Mouse (Mus musculus) ES-Bruce4 (cell line): ENCODE data around the gene Zfp978. TPM values are rescaled to one million over a fixed set of nuclear protein-coding genes. Genes with fewer than 3 reads are reported as not detected.
"Not testable (repeated sequence)": the region's sequence is repeated elsewhere in the genome, so short reads cannot be mapped to it uniquely, and the experiment has no call there.

ENCODE experiments used
- H3K27ac ChIP-seq: 2 replicates; pipeline ENCODE4 v1.5.1; 2012; ENCODE audit warnings: low read length, inconsistent platforms; ENCODE audit not compliant: insufficient read depth
- H3K27me3 ChIP-seq: 2 replicates; pipeline ENCODE4 v1.6.1; 2012; ENCODE audit warnings: mild to moderate bottlenecking, low read length, inconsistent platforms; ENCODE audit not compliant: control insufficient read depth, poor library complexity, insufficient read depth, severe bottlenecking
- H3K36me3 ChIP-seq: 2 replicates; pipeline ENCODE4 v1.6.1; 2012; ENCODE audit warnings: inconsistent platforms, mild to moderate bottlenecking, low read length, moderate library complexity; ENCODE audit not compliant: control insufficient read depth, poor library complexity, insufficient read depth, severe bottlenecking
- H3K4me1 ChIP-seq: one replicate; pipeline ENCODE4 v1.8.1; 2011; ENCODE audit warnings: low read length; ENCODE audit not compliant: control insufficient read depth, insufficient read depth
- H3K4me3 ChIP-seq: 2 replicates; pipeline ENCODE4 v1.5.1; 2011; ENCODE audit warnings: low read depth, mild to moderate bottlenecking, low read length
- H3K9ac ChIP-seq: 2 replicates; pipeline ENCODE4 v1.6.1; 2012; ENCODE audit warnings: low read depth, mild to moderate bottlenecking, inconsistent platforms; ENCODE audit not compliant: poor library complexity, severe bottlenecking
- H3K9me3 ChIP-seq: replicated peaks from 2 replicates; pipeline ENCODE4 v1.6.1; 2012; ENCODE audit warnings: mild to moderate bottlenecking, low read length, inconsistent platforms; ENCODE audit not compliant: control insufficient read depth, poor library complexity, insufficient read depth, severe bottlenecking
- CTCF ChIP-seq: IDR thresholded peaks from one replicate; pipeline ENCODE4 v1.8.1; 2011; ENCODE audit warnings: low read depth, low read length
- EP300 ChIP-seq: IDR thresholded peaks from 2 replicates; pipeline ENCODE4 v1.6.1; 2011; ENCODE audit warnings: low read depth, low read length; ENCODE audit not compliant: insufficient read depth
- POLR2A ChIP-seq: IDR thresholded peaks from one replicate; pipeline ENCODE4 v1.8.1; 2011; ENCODE audit warnings: low read length; ENCODE audit not compliant: insufficient read depth
- polyA plus RNA-seq: library from polyadenylated mRNA; stranded (reverse); fragments of >200 nt; gene quantifications from 2 replicates; pipeline ENCODE4 v1.2.4, GENCODE M21; 2011; ENCODE audit warnings: low read depth; ENCODE audit not compliant: missing spikeins, insufficient read depth, insufficient read length

Gene Zfp978
- polyA plus RNA-seq, 1 experiment, result 46.3 TPM

GRCm38 (mm10) chr4:147419756-147420590 is 58.9 kb downstream of the Zfp978 start:
- H3K4me1 ChIP-seq, H3K9ac ChIP-seq, H3K27ac ChIP-seq, H3K27me3 ChIP-seq, H3K4me3 ChIP-seq: not testable (repeated sequence)
- peaks cover 11% of the 10 kb centered on the region for H3K36me3 ChIP-seq
- peaks cover 44% of the 10 kb centered on the region for H3K9me3 ChIP-seq

GRCm38 (mm10) chr4:147420794-147421193 is 59.7 kb downstream of the Zfp978 start:
- Histone ChIP-seq H3K4me1 (no peaks in the 10 kb centered on the region), H3K27me3 (no peaks in the 10 kb centered on the region), H3K9me3 (peaks cover 44% of the 10 kb centered on the region), H3K9ac (no peak overlapping the region), H3K4me3 (no peak overlapping the region), H3K27ac (no peak overlapping the region), H3K36me3 (peaks cover 11% of the 10 kb centered on the region)
- no peak for TF ChIP-seq EP300
- TF ChIP-seq POLR2A, result no peak
- no peak for TF ChIP-seq CTCF

DNA sequence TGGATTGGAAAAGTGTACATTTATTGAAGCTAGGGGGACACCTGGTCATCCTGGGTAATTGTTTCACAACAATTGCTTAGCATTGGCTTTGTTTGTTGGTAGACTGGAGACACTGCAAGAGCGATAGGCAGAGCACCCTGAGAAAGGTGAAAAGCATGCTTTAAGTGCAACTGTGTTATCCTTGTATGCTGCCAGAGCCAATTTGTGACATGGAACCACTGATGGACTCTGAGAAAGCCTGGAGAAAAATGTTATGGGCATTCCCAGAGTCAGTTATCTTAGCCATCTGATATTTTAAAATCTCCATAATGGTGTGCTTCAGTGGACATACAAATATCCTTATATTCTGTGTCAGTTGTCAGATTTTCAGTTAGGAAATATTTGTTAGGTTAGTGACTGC is 60.2 kb downstream of the Zfp978 start:
- H3K27me3 ChIP-seq, H3K9ac ChIP-seq, H3K27ac ChIP-seq, H3K4me1 ChIP-seq, H3K4me3 ChIP-seq: not testable (repeated sequence)
- Histone ChIP-seq H3K9me3 (peaks cover 39% of the 10 kb centered on the region), H3K36me3 (peaks cover 11% of the 10 kb centered on the region)

GRCm38 (mm10) chr4:147423140-147423539 is 62.0 kb downstream of the Zfp978 start:
- Histone ChIP-seq H3K9me3 (peaks cover 21% of the 10 kb centered on the region), H3K27me3 (no peaks in the 10 kb centered on the region), H3K27ac (no peak overlapping the region), H3K9ac (no peak overlapping the region), H3K36me3 (peaks cover 2% of the 10 kb centered on the region), H3K4me1 (no peaks in the 10 kb centered on the region), H3K4me3 (no peak overlapping the region)
- no peak for TF ChIP-seq POLR2A
- no peak for TF ChIP-seq CTCF
- TF ChIP-seq EP300, result no peak

DNA sequence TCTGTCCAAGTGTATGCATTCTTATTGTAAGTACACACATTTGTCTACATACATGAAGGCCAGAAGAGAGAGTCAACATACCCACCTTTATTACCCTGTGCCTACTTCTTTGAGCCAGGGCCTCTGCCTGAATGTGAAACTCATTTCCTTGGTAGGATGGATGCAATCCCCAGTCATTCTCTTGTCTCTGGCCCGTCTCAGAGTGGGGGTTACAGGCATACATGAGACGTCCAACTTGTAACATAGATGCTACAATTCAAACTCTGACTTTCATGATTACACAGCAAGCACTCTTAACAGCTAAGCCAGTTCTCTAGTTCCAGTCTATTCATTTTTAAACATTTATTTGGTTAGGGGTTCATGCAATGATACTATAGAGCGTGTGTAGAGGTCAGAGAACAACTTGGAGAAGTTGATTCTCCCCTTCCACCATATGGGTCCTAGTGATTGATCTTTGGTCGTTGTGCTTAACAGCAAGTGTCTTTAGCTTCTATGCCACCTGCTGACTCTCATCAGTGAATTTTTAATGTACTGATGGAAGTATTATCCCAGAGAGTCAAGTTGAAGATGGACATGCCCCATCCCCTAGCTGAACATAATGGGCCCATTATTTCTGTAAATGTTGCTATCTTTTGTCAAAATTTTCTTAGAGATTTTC is 62.7 kb downstream of the Zfp978 start:
- Histone ChIP-seq H3K27me3 (no peaks in the 10 kb centered on the region), H3K36me3 (no peaks in the 10 kb centered on the region), H3K27ac (no peak overlapping the region), H3K4me3 (no peak overlapping the region), H3K9ac (no peak overlapping the region), H3K4me1 (no peaks in the 10 kb centered on the region), H3K9me3 (peaks cover 15% of the 10 kb centered on the region)
- TF ChIP-seq POLR2A (no peak), EP300 (no peak), CTCF (no peak)

DNA sequence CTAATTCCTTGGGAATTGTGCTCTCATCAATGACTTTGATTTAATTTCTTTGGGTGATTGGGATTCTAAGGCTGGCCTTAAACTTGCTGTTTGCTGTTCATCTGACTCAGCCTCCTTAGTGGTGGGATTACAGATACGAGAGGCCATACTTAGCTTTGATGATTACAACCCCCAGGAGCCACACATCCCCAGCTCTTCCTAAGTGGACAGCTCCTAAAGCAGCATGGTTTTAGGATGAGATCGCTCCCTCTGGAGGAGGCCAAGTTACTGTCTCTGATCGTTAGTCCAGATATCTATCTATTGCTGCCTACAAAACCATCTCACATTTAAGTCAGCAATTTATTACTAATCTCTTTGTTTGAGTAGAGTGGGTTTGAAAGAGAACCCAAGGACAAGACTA is 63.3 kb downstream of the Zfp978 start:
- H3K27ac ChIP-seq, H3K9me3 ChIP-seq: not testable (repeated sequence)

More for the DNA sequence above, 63.3 kb downstream of the Zfp978 start:
- not testable (repeated sequence) for H3K4me3 ChIP-seq, H3K4me1 ChIP-seq, H3K27me3 ChIP-seq, H3K9ac ChIP-seq, H3K36me3 ChIP-seq
